Mouse (Mus musculus) kidney, embryonic 14.5 days (tissue): Measurements from ENCODE around the gene Robo1. TPM values are rescaled to one million over a fixed set of nuclear protein-coding genes. Genes with fewer than 3 reads are reported as not detected.

Source experiments
- ATAC-seq: fragments of 200-750 bp; cut with Nextera tagmentation; 2 replicates; pipeline ENCODE4 v1.8.0; 2017; ENCODE audit warnings: moderate number of reproducible peaks, mild to moderate bottlenecking, moderate TSS enrichment, moderate library complexity; ENCODE audit not compliant: low FRiP score, low TSS enrichment
- H3K27ac ChIP-seq: fragments of 300-500 bp; sonication (generic); 2 replicates; pipeline ENCODE4 v1.5.1; 2014; ENCODE audit warnings: low read depth, mild to moderate bottlenecking, low read length, moderate library complexity, mixed read lengths
- H3K27me3 ChIP-seq: fragments of 300-500 bp; sonication (generic); 2 replicates; pipeline ENCODE4 v1.6.1; 2014; ENCODE audit warnings: mild to moderate bottlenecking, low read length; ENCODE audit not compliant: control insufficient read depth, insufficient read depth
- H3K36me3 ChIP-seq: fragments of 300-500 bp; sonication (generic); 2 replicates; pipeline ENCODE4 v1.6.1; 2014; ENCODE audit warnings: low read length, mixed read lengths; ENCODE audit not compliant: control insufficient read depth, insufficient read depth
- H3K4me1 ChIP-seq: fragments of 300-500 bp; sonication (generic); 2 replicates; pipeline ENCODE4 v1.6.1; 2014; ENCODE audit warnings: low read length, mixed read lengths; ENCODE audit not compliant: control insufficient read depth, insufficient read depth
- H3K4me2 ChIP-seq: fragments of 300-500 bp; sonication (generic); replicated peaks from 2 replicates; pipeline ENCODE4 v1.6.1; 2014; ENCODE audit warnings: low read depth, mild to moderate bottlenecking, low read length
- H3K4me3 ChIP-seq: fragments of 300-500 bp; sonication (generic); 2 replicates; pipeline ENCODE4 v1.5.1; 2014; ENCODE audit warnings: mild to moderate bottlenecking, low read length
- H3K9ac ChIP-seq: fragments of 300-500 bp; sonication (generic); 2 replicates; pipeline ENCODE4 v1.6.1; 2014; ENCODE audit warnings: low read depth, mild to moderate bottlenecking, low read length, moderate library complexity
- H3K9me3 ChIP-seq: fragments of 300-500 bp; sonication (generic); 2 replicates; pipeline ENCODE4 v1.6.1; 2016; ENCODE audit warnings: low read length; ENCODE audit not compliant: control insufficient read depth
- WGBS: fragments of 180-500 bp; shearing (Covaris S2); extraction: QIAGEN DNeasy Blood & Tissue Kit; methylation state at CpG from one replicate; pipeline ENCODE4 v1.1.7; 2014; 5-methylcytosine and 5-hydroxymethylcytosine counted together
- polyA plus RNA-seq: library from polyadenylated mRNA; unstranded; fragments of >200 nt; fragmentation: Nextera tagmentation; extraction: Ambion mirVana; gene quantifications from 2 replicates; pipeline ENCODE4 v1.2.1, GENCODE M21; 2014

Robo1 gene
- polyA plus RNA-seq, 1 experiment from 2014 or later, result 38.7 TPM

- Histone ChIP-seq H3K9me3 (no peaks in the 10 kb centered on the region), H3K27me3 (no peaks in the 10 kb centered on the region), H3K4me2 (no peak overlapping the region), H3K4me1 (no peaks in the 10 kb centered on the region), H3K27ac (no peak overlapping the region), H3K9ac (no peak overlapping the region), H3K36me3 (no peaks in the 10 kb centered on the region), H3K4me3 (no peak overlapping the region)
- WGBS, result 63% methylated on average over 7 of the region's 7 CpGs
- ATAC-seq, result no peak
These were observed 553.7 kb downstream of the Robo1 start for GRCm38 (mm10) chr16:72861707-72862277.

GRCm38 (mm10) chr16:72866011-72866410, 557.9 kb downstream of the Robo1 start:
- Histone ChIP-seq H3K4me1 (no peaks in the 10 kb centered on the region), H3K27me3 (no peaks in the 10 kb centered on the region), H3K4me2 (no peak overlapping the region), H3K36me3 (no peaks in the 10 kb centered on the region), H3K27ac (no peak overlapping the region), H3K9ac (no peak overlapping the region), H3K4me3 (no peak overlapping the region), H3K9me3 (no peaks in the 10 kb centered on the region)
- 84% methylated on average over 4 of the region's 4 CpGs for WGBS
- no peak for ATAC-seq

- Histone ChIP-seq H3K36me3 (no peaks in the 10 kb centered on the region), H3K27me3 (no peaks in the 10 kb centered on the region), H3K9me3 (no peaks in the 10 kb centered on the region), H3K9ac (no peak overlapping the region), H3K4me3 (no peak overlapping the region), H3K4me1 (no peaks in the 10 kb centered on the region), H3K27ac (no peak overlapping the region), H3K4me2 (no peak overlapping the region)
- 80% methylated on average over 8 of the region's 8 CpGs for WGBS
- ATAC-seq, result no peak
These were observed 567.0 kb downstream of the Robo1 start for GRCm38 (mm10) chr16:72874934-72875732.

GRCm38 (mm10) chr16:72888108-72888507, 580.0 kb downstream of the Robo1 start:
- no peaks in the 10 kb centered on the region for H3K4me1 ChIP-seq
- no peak overlapping the region for H3K4me3 ChIP-seq
- 49% methylated on average over 7 of the region's 7 CpGs for WGBS
- no peaks in the 10 kb centered on the region for H3K36me3 ChIP-seq
- no peak for ATAC-seq
- H3K4me2 ChIP-seq, result no peak overlapping the region
- H3K27ac ChIP-seq, result no peak overlapping the region
- no peak overlapping the region for H3K9ac ChIP-seq
- no peaks in the 10 kb centered on the region for H3K9me3 ChIP-seq
- H3K27me3 ChIP-seq, result no peaks in the 10 kb centered on the region

GRCm38 (mm10) chr16:72889401-72889800, 581.3 kb downstream of the Robo1 start:
- Histone ChIP-seq H3K9ac (no peak overlapping the region), H3K9me3 (no peaks in the 10 kb centered on the region), H3K4me2 (no peak overlapping the region), H3K36me3 (no peaks in the 10 kb centered on the region), H3K4me3 (no peak overlapping the region), H3K27me3 (no peaks in the 10 kb centered on the region), H3K4me1 (no peaks in the 10 kb centered on the region), H3K27ac (no peak overlapping the region)
- no peak for ATAC-seq
- WGBS, result 89% methylated on average over 9 of the region's 9 CpGs

- Histone ChIP-seq H3K9ac (no peak overlapping the region), H3K4me1 (no peaks in the 10 kb centered on the region), H3K27me3 (no peaks in the 10 kb centered on the region), H3K4me3 (no peak overlapping the region), H3K27ac (no peak overlapping the region), H3K9me3 (no peaks in the 10 kb centered on the region), H3K36me3 (no peaks in the 10 kb centered on the region), H3K4me2 (no peak overlapping the region)
- ATAC-seq, result no peak
- 66% methylated on average over 11 of the region's 11 CpGs for WGBS
These were observed 589.0 kb downstream of the Robo1 start for GRCm38 (mm10) chr16:72897125-72897524.

GRCm38 (mm10) chr16:72908895-72909294, 600.8 kb downstream of the Robo1 start:
- Histone ChIP-seq H3K4me2 (no peak overlapping the region), H3K27me3 (no peaks in the 10 kb centered on the region), H3K4me3 (no peak overlapping the region), H3K9ac (no peak overlapping the region), H3K4me1 (no peaks in the 10 kb centered on the region), H3K36me3 (no peaks in the 10 kb centered on the region), H3K27ac (no peak overlapping the region), H3K9me3 (no peaks in the 10 kb centered on the region)
- WGBS, result 86% methylated on average over 2 of the region's 2 CpGs
- ATAC-seq, result no peak

GRCm38 (mm10) chr16:72913134-72913533, 605.0 kb downstream of the Robo1 start:
- no peaks in the 10 kb centered on the region for H3K27me3 ChIP-seq
- no peaks in the 10 kb centered on the region for H3K9me3 ChIP-seq
- WGBS, result 61% methylated on average over 5 of the region's 5 CpGs
- H3K27ac ChIP-seq, result no peak overlapping the region
- no peak for ATAC-seq
- H3K4me2 ChIP-seq, result no peak overlapping the region
- H3K4me1 ChIP-seq, result no peaks in the 10 kb centered on the region
- no peak overlapping the region for H3K9ac ChIP-seq
- no peaks in the 10 kb centered on the region for H3K36me3 ChIP-seq
- H3K4me3 ChIP-seq, result no peak overlapping the region

- no peak for ATAC-seq
- Histone ChIP-seq H3K4me2 (no peak overlapping the region), H3K9ac (no peak overlapping the region), H3K9me3 (no peaks in the 10 kb centered on the region), H3K4me3 (no peak overlapping the region), H3K27me3 (no peaks in the 10 kb centered on the region), H3K36me3 (no peaks in the 10 kb centered on the region), H3K27ac (no peak overlapping the region), H3K4me1 (no peaks in the 10 kb centered on the region)
- 78% methylated on average over 4 of the region's 4 CpGs for WGBS
These were observed 606.0 kb downstream of the Robo1 start for GRCm38 (mm10) chr16:72914068-72914630.
